Mouse (Mus musculus): Measurements from ENCODE around the gene Igfbp3. TPM values are rescaled to one million over a fixed set of nuclear protein-coding genes. Genes with fewer than 3 reads are reported as not detected.

Igfbp3 gene
- polyA plus RNA-seq, 1 experiment from 2014 or later = 42.1 TPM

Other genes with a start within 250 kb of the Igfbp3 start
- 1.0 and 1.2 TPM in 2 replicates for gene Adcy1, start 150.4 kb downstream of the Igfbp3 start, polyA plus RNA-seq (2014; fragmentation: Nextera tagmentation; extraction: Ambion mirVana)
- gene Gm11985, start 25.4 kb downstream of the Igfbp3 start, polyA plus RNA-seq (2014; fragmentation: Nextera tagmentation; extraction: Ambion mirVana) = not detected in 2 replicates
- gene Igfbp1, start 16.1 kb downstream of the Igfbp3 start, polyA plus RNA-seq (2014; fragmentation: Nextera tagmentation; extraction: Ambion mirVana) = not detected in 2 replicates